Mouse (Mus musculus) testis, adult 2 months (tissue): Measurements from ENCODE around the gene Ablim2. TPM values are rescaled to one million over a fixed set of nuclear protein-coding genes. Genes with fewer than 3 reads are reported as not detected.

Experiments used
- H3K27ac ChIP-seq: fragments of 200-500 bp; 2 replicates; pipeline ENCODE4 v1.5.1; 2012; ENCODE audit warnings: low read depth, low read length; ENCODE audit not compliant: control insufficient read depth, insufficient read depth
- H3K27me3 ChIP-seq: fragments of 200-500 bp; 2 replicates; pipeline ENCODE4 v1.6.1; 2012; ENCODE audit warnings: mild to moderate bottlenecking, low read length, moderate library complexity; ENCODE audit not compliant: control insufficient read depth, insufficient read depth
- H3K36me3 ChIP-seq: fragments of 200-500 bp; 2 replicates; pipeline ENCODE4 v1.6.1; 2012; ENCODE audit warnings: mild to moderate bottlenecking, low read length; ENCODE audit not compliant: control insufficient read depth, insufficient read depth
- H3K4me1 ChIP-seq: fragments of 200-500 bp; 2 replicates; pipeline ENCODE4 v1.6.1; 2012; ENCODE audit warnings: low read length; ENCODE audit not compliant: control insufficient read depth, insufficient read depth
- H3K4me3 ChIP-seq: fragments of 200-500 bp; 2 replicates; pipeline ENCODE4 v1.5.1; 2012; ENCODE audit warnings: low read depth, mild to moderate bottlenecking, low read length, moderate library complexity, mixed read lengths; ENCODE audit not compliant: control insufficient read depth
- CTCF ChIP-seq: fragments of 200-500 bp; IDR thresholded peaks from 2 replicates; pipeline ENCODE4 v1.5.1; 2012; ENCODE audit warnings: low read depth, mild to moderate bottlenecking, inconsistent platforms, low read length, moderate library complexity; ENCODE audit not compliant: control insufficient read depth, insufficient read depth, insufficient replicate concordance
- POLR2A ChIP-seq: fragments of 200-500 bp; IDR thresholded peaks from 2 replicates; pipeline ENCODE4 v1.6.1; 2012; ENCODE audit warnings: low read depth, mild to moderate bottlenecking, inconsistent platforms, low read length, moderate library complexity; ENCODE audit not compliant: control insufficient read depth
- polyA plus RNA-seq: library from polyadenylated mRNA; depleted of rRNA; stranded (reverse); fragments of >200 nt; gene quantifications from 2 replicates; pipeline ENCODE4 v1.2.3, GENCODE M21; 2012

The Ablim2 gene
- polyA plus RNA-seq, 1 experiment, result 1.2 TPM

- Histone ChIP-seq H3K36me3 (no peaks in the 10 kb centered on the region), H3K4me3 (no peak overlapping the region), H3K27ac (no peak overlapping the region), H3K4me1 (no peaks in the 10 kb centered on the region), H3K27me3 (no peaks in the 10 kb centered on the region)
- no peak for TF ChIP-seq POLR2A
- peak; percentile 16; the same call in 1 of the 2 replicates for TF ChIP-seq CTCF
Observed at GRCm38 (mm10) chr5:35884262-35884661, 126.6 kb downstream of the Ablim2 start.

- Histone ChIP-seq H3K4me1 (no peaks in the 10 kb centered on the region), H3K36me3 (no peaks in the 10 kb centered on the region), H3K27me3 (no peaks in the 10 kb centered on the region), H3K27ac (no peak overlapping the region), H3K4me3 (no peak overlapping the region)
- TF ChIP-seq CTCF (no peak), POLR2A (no peak)
Observed at GRCm38 (mm10) chr5:35884689-35885088, 127.0 kb downstream of the Ablim2 start.

- Histone ChIP-seq H3K36me3 (no peaks in the 10 kb centered on the region), H3K27me3 (no peaks in the 10 kb centered on the region), H3K4me3 (no peak overlapping the region), H3K27ac (no peak overlapping the region), H3K4me1 (peaks cover 8% of the 10 kb centered on the region)
- TF ChIP-seq CTCF (peak; percentile 43; the same call in 1 of the 2 replicates), POLR2A (no peak)
Observed at GRCm38 (mm10) chr5:35888959-35889358, 131.3 kb downstream of the Ablim2 start.

- Histone ChIP-seq H3K36me3 (no peaks in the 10 kb centered on the region), H3K27me3 (no peaks in the 10 kb centered on the region), H3K4me1 (peaks cover 15% of the 10 kb centered on the region), H3K4me3 (no peak overlapping the region), H3K27ac (no peak overlapping the region)
- no peak for TF ChIP-seq CTCF
- no peak for TF ChIP-seq POLR2A
Observed at GRCm38 (mm10) chr5:35889641-35890040, 132.0 kb downstream of the Ablim2 start.

GRCm38 (mm10) chr5:35890985-35891730 lies 133.5 kb downstream of the Ablim2 start:
- H3K27ac ChIP-seq, result no peak overlapping the region
- no peak overlapping the region for H3K4me3 ChIP-seq
- TF ChIP-seq POLR2A (no peak), CTCF (no peak)
- peaks cover 18% of the 10 kb centered on the region for H3K4me1 ChIP-seq
- H3K27me3 ChIP-seq, result no peaks in the 10 kb centered on the region
- H3K36me3 ChIP-seq, result no peaks in the 10 kb centered on the region

- no peaks in the 10 kb centered on the region for H3K36me3 ChIP-seq
- H3K4me3 ChIP-seq, result peak overlapping the region; percentile 91
- H3K27ac ChIP-seq, result no peak overlapping the region
- peaks cover 18% of the 10 kb centered on the region for H3K4me1 ChIP-seq
- no peaks in the 10 kb centered on the region for H3K27me3 ChIP-seq
- TF ChIP-seq CTCF (no peak), POLR2A (no peak)
Observed at GRCm38 (mm10) chr5:35892363-35892762, 134.7 kb downstream of the Ablim2 start.

GRCm38 (mm10) chr5:35893093-35893804 lies 135.6 kb downstream of the Ablim2 start, which contains the start of gene Afap1:
Afap1 (plus strand) TSS chr5:35893319.
- peak within 1 kb of the TSS; percentile 62; the same call in 1 of the 2 replicates for H3K27ac ChIP-seq
- H3K27me3 ChIP-seq, result no peaks in the 10 kb centered on the region
- no peaks in the 10 kb centered on the region for H3K36me3 ChIP-seq
- H3K4me3 ChIP-seq, result peak within 1 kb of the TSS; percentile 91
- TF ChIP-seq POLR2A (peak; percentile 70), CTCF (no peak)
- H3K4me1 ChIP-seq, result peaks cover 18% of the 10 kb centered on the region
